Comparison of ENCODE assay signal across 9 mouse cellular contexts in genomic region chr12:12995061-12995973, GRCm38 (mm10). TPM values are rescaled to one million over a fixed set of nuclear protein-coding genes. Genes with fewer than 3 reads are reported as not detected.
DNase-seq lines count a peak whose midpoint lies in the region; ATAC-seq and TF ChIP-seq lines count a peak whose summit lies in the region.
"Had no signal": no experiment of that assay in that cellular context is flagged by ENCODE, and none has a peak within 500 bp of the region (broad histone marks: within the 10 kb centered on the region; RNA-seq: fewer than 3 reads in every experiment).

No protein-coding gene starts in this region.

- H3K9ac ChIP-seq in forebrain, postnatal 0 days, result no peak overlapping the region
- H3K9ac ChIP-seq in liver, embryonic 15.5 days, result no peak overlapping the region
- H3K9ac ChIP-seq in stomach, embryonic 16.5 days (ENCODE audit: low read length), result no peak overlapping the region

- no peaks in the 10 kb centered on the region for H3K36me3 ChIP-seq in forebrain, embryonic 10.5 days (replicated peaks)
- H3K36me3 ChIP-seq in forebrain, postnatal 0 days (ENCODE audit: insufficient read depth), result no peaks in the 10 kb centered on the region
- no peaks in the 10 kb centered on the region for H3K36me3 ChIP-seq in liver, embryonic 15.5 days (replicated peaks)
- H3K36me3 ChIP-seq in stomach, embryonic 16.5 days (ENCODE audit: control insufficient read depth, insufficient read depth, low read length), result no peaks in the 10 kb centered on the region

- H3K27ac ChIP-seq in forebrain, embryonic 10.5 days, result 0 out of 2 replicates have a peak overlapping the region, but pooled peaks have one; percentile 68
- H3K27ac ChIP-seq in forebrain, postnatal 0 days (ENCODE audit: low read depth, low read length), result no peak overlapping the region
- no peak overlapping the region for H3K27ac ChIP-seq in liver, embryonic 15.5 days (replicated peaks)
- H3K27ac ChIP-seq in stomach, embryonic 16.5 days (ENCODE audit: low read length), result peak overlapping the region; percentile 25; the same call in 1 of the 2 replicates

- no peak overlapping the region for H3K4me3 ChIP-seq in forebrain, embryonic 10.5 days
- H3K4me3 ChIP-seq in forebrain, postnatal 0 days (ENCODE audit: low read depth, low read length), result no peak overlapping the region
- H3K4me3 ChIP-seq in liver, embryonic 15.5 days (replicated peaks), result no peak overlapping the region
- no peak overlapping the region for H3K4me3 ChIP-seq in stomach, embryonic 16.5 days (replicated peaks; ENCODE audit: low read length)
- H3K4me3 ChIP-seq: megakaryocyte, embryonic 14.5 days had no signal

- peaks cover 8% of the 10 kb centered on the region; the same call in 1 of the 2 replicates for H3K27me3 ChIP-seq in forebrain, embryonic 10.5 days (ENCODE audit: poor library complexity, severe bottlenecking)
- H3K27me3 ChIP-seq in forebrain, postnatal 0 days (ENCODE audit: insufficient read depth, low read length), result no peaks in the 10 kb centered on the region
- no peaks in the 10 kb centered on the region for H3K27me3 ChIP-seq in liver, embryonic 15.5 days
- no peaks in the 10 kb centered on the region for H3K27me3 ChIP-seq in stomach, embryonic 16.5 days (ENCODE audit: control insufficient read depth, insufficient read depth, low read length)

- no peaks in the 10 kb centered on the region for H3K9me3 ChIP-seq in forebrain, embryonic 10.5 days
- H3K9me3 ChIP-seq in forebrain, postnatal 0 days (ENCODE audit: low read length), result no peaks in the 10 kb centered on the region
- no peaks in the 10 kb centered on the region for H3K9me3 ChIP-seq in liver, embryonic 15.5 days (replicated peaks)
- H3K9me3 ChIP-seq in stomach, embryonic 16.5 days (replicated peaks; ENCODE audit: control insufficient read depth, low read length), result no peaks in the 10 kb centered on the region
- H3K9me3 ChIP-seq: megakaryocyte, embryonic 14.5 days had no signal

- WGBS in forebrain, embryonic 10.5 days, result 80% methylated on average over 21 of the region's 21 CpGs
- 68% methylated on average over 21 of the region's 21 CpGs for WGBS in forebrain, postnatal 0 days
- 44% methylated on average over 21 of the region's 21 CpGs for WGBS in liver, embryonic 15.5 days (ENCODE audit: insufficient replicate concordance)
- WGBS in stomach, embryonic 16.5 days, result 37% methylated on average over 21 of the region's 21 CpGs

- H3K4me2 ChIP-seq in forebrain, postnatal 0 days (ENCODE audit: low read depth), result no peak overlapping the region
- no peak overlapping the region for H3K4me2 ChIP-seq in liver, embryonic 15.5 days
- no peak overlapping the region for H3K4me2 ChIP-seq in stomach, embryonic 16.5 days (ENCODE audit: low read depth, low read length)

- no peak; the same call in 1 of the 2 replicates for ATAC-seq in forebrain, postnatal 0 days
- peak; percentile 64 for ATAC-seq in liver, embryonic 15.5 days (ENCODE audit: insufficient read depth)
- peak; percentile 83 for ATAC-seq in stomach, embryonic 16.5 days (ENCODE audit: insufficient read depth, low FRiP score)

- no peak for TF ChIP-seq CTCF in forebrain, postnatal 0 days (IDR thresholded peaks at IDR 0.05; ENCODE audit: low read depth)

- DNase-seq in forebrain, embryonic 10.5 days (ENCODE audit: extremely low spot score, low spot score), result no peak
- DNase-seq in forebrain, postnatal 0 days, result no peak
- peak; percentile 38 to 54 for DNase-seq in gastrocnemius, postnatal 4 days (ENCODE audit: low spot score in 2 of 2)
- peak; percentile 63 for DNase-seq in kidney, adult 11 months
- DNase-seq in layer of hippocampus, adult 18-20 months (ENCODE audit: low spot score in 2 of 2), result no peak
- no peak for DNase-seq in cerebellum, adult 11 months

- peaks cover 35% of the 10 kb centered on the region for H3K4me1 ChIP-seq in forebrain, embryonic 10.5 days
- no peaks in the 10 kb centered on the region for H3K4me1 ChIP-seq in forebrain, postnatal 0 days (ENCODE audit: insufficient read depth)
- H3K4me1 ChIP-seq in liver, embryonic 15.5 days (replicated peaks), result peaks cover 8% of the 10 kb centered on the region; the same call in 1 of the 2 replicates
- 0 out of 2 replicates have a peak, but pooled peaks cover 8% of the 10 kb centered on the region for H3K4me1 ChIP-seq in stomach, embryonic 16.5 days (ENCODE audit: control insufficient read depth, insufficient read depth, low read length)
- H3K4me1 ChIP-seq: megakaryocyte, embryonic 14.5 days had no signal

RNA-seq across cellular contexts. Expression of gene Mycn, which starts 53.6 kb away (rescaled TPM):
- 136 and 164 TPM in 2 replicates for polyA plus RNA-seq in forebrain, embryonic 10.5 days (2016; fragmentation: Nextera tagmentation; extraction: Ambion mirVana)
- 64.0 and 69.6 TPM in 2 replicates for total RNA-seq in forebrain, postnatal 0 days (2014; rRNA removed)
- 61.4 and 79.8 TPM in 2 replicates for polyA plus RNA-seq in forebrain, postnatal 0 days (2015; fragmentation: Nextera tagmentation; extraction: Ambion mirVana)
- total RNA-seq in gastrocnemius, postnatal 4 days (2021), result 1 to 10 TPM; 6.1 to 7.9 TPM
- polyA plus RNA-seq in liver, embryonic 15.5 days (2015; fragmentation: Nextera tagmentation; extraction: Ambion mirVana), result 4.9 and 5.0 TPM in 2 replicates
- polyA plus RNA-seq in stomach, embryonic 16.5 days (2015; fragmentation: Nextera tagmentation; extraction: Ambion mirVana), result 22.3 and 26.5 TPM in 2 replicates
- total RNA-seq in layer of hippocampus, adult 18-20 months (2021), result 1 to 10 TPM; 7.7 to 9.0 TPM

Comparison
In these comparisons a context has a peak if more than half of its experiments do, and no peak if none do; other contexts are left out.
1. H3K27ac ChIP-seq: peak in forebrain, embryonic 10.5 days (single experiment) and stomach, embryonic 16.5 days (single experiment); none in forebrain, postnatal 0 days (single experiment) and liver, embryonic 15.5 days (single experiment).
2. DNase-seq: peak in gastrocnemius, postnatal 4 days (2 of 2) and kidney, adult 11 months (single experiment); none in forebrain, embryonic 10.5 days (single experiment), forebrain, postnatal 0 days (single experiment), layer of hippocampus, adult 18-20 months (0 of 2) and cerebellum, adult 11 months (single experiment).